Mouse (Mus musculus) frontal cortex, adult 2 months (tissue): ENCODE measurements around the gene Tmem18. TPM values are rescaled to one million over a fixed set of nuclear protein-coding genes. Genes with fewer than 3 reads are reported as not detected.

Source experiments
- DNase-seq, 2 experiments: peaks; one replicate each; pipeline ENCODE4 v3.0.0; 2022; ENCODE audit warnings: low spot score in 1 of 2; ENCODE audit errors: extremely low spot score in 1 of 2
- polyA plus RNA-seq: library from polyadenylated mRNA; depleted of rRNA; stranded (reverse); fragments of >200 nt; gene quantifications from 2 replicates; pipeline ENCODE4 v1.2.3, GENCODE M21; 2012; rRNA removed

The Tmem18 gene
- 46.5 and 49.4 TPM in 2 replicates for polyA plus RNA-seq

DNA sequence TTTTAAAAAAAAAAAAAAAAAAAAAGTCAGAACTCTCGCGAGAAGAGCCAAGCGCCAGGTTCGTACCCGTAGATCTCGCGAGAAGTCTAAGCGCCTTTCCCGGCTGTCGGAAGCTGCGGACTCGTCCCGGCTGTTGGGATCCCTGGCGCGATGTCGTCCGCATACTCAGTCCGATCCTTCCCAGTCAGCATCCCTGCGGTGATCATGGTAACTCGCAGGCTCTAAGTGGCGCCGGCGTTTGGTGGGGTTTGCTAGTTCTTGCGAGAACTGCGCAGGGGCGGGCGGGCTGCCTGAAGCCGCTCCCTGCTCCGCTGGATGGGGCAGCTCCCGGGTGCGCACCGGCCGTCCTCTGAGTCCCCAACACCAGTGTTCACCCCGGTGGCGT, at the start of gene Tmem18:
TSS of gene Tmem18 (plus strand) at position 71 of the 385 bp plus-strand sequence.
- DNase-seq = peak; percentile 69 to 85

DNA sequence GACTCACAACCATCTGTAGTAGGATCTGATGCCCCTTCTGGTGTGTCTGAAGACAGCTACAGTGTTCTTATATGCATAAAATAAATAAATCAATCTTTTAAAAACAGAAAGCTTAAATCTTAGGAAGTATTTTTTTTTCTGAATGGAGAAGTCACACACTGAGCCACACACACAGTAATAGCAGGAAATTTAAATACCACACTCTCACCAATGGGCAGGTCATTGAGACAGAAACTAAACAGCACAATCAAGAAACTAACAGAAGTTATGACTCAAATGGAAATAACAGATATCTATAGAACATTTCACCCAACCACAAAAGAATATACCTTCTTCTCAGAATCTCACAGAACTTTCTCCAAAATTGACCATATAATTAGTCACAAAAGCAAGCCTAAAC, 26.9 kb upstream of the Tmem18 start:
- DNase-seq = no peak

DNA sequence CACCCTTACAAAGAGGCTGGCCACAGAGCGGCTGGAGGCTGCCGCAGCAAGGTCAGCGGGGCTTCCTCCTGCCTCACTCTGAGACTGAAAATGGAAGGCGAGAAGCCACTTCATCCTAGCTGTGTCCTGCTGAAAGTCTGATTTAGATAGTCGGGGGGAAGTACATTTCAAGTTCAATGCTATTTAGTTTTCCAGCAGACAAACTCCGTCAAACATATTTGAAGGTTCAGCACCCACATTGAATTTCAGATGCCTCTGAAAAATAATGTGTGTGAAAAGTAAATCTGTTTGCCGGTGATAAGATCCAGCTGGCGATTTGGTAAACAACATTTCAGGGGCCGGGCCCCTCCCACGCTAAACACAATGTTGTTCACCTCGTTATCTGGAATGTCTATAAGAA, 22.8 kb upstream of the Tmem18 start:
- DNase-seq = no peak

DNA sequence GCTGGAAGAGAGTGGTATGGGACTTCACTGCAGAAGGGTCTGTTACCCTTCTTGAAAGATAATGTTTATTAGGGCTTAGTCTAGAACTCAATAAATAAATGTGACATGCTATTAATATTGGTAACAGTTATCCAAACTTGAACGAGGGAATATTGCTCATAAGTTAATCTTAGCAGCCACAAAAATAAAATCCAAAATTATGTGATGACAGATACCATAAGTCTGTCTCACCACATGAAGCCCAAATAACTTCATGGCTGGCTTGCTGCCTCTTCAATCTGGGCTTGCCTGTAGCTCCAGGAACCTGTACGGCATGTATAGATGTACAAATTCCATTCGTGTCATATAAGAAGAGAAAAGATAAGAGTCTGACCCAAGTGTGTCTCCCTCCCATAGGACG, 12.2 kb upstream of the Tmem18 start:
- DNase-seq = no peak

DNA sequence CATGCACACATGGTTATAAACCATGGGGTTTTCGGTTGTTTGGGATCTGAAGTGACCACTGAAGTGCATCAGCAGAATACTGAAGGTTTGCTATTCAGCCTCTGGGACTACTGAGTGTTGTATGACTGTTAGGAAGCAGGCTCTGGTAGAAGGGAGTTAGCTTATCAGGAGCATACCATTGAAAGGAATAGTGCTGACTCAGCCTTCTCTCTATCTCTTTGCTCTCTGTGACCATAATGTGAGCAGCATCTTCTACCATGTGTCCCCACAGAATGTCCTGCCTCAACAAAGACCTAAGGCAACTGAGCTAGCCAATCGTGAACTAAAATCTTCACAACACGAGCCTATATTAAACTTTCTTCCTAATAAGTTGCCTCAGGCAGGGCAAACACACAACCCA, 8.3 kb upstream of the Tmem18 start:
- no peak for DNase-seq

DNA sequence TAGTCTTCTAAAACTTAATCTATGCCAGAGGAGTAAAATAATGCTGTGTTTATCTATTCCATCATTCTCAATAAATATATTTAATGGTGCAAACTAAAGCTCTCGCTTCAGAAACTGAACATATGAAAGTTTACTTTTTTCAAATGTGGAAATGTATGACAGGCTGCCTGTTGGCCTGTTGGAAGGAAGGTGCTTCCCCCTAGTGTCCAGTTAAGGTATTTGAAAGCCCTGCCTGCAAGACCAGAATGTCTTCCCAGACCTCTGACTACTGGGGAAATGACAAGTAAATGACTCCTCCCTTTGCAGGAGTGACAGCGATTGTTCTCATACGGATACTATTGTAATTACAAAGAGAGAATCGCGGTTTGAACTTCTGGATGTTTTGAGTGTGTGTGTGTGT, 6.2 kb upstream of the Tmem18 start:
- peak; percentile 62 to 91 for DNase-seq

DNA sequence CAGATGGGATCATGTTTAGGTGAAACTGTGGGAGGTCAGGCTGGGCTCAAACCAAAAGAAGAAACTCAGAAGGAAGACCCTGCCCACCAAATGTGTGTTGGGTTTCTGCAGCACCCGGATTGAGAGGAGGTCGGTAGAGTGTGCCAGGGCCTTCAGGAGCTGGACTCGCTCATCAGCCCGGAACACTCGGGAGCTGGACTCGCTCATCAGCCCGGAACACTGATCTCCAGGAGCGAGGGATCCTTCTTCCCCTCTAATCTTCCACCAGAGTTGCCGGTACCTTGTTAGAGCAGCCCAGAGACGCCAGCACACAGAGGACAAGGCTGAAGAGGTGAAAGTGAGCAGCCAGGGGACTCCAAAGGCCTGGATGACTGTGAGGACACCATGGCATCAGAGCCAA, 2.9 kb upstream of the Tmem18 start:
- DNase-seq = no peak

DNA sequence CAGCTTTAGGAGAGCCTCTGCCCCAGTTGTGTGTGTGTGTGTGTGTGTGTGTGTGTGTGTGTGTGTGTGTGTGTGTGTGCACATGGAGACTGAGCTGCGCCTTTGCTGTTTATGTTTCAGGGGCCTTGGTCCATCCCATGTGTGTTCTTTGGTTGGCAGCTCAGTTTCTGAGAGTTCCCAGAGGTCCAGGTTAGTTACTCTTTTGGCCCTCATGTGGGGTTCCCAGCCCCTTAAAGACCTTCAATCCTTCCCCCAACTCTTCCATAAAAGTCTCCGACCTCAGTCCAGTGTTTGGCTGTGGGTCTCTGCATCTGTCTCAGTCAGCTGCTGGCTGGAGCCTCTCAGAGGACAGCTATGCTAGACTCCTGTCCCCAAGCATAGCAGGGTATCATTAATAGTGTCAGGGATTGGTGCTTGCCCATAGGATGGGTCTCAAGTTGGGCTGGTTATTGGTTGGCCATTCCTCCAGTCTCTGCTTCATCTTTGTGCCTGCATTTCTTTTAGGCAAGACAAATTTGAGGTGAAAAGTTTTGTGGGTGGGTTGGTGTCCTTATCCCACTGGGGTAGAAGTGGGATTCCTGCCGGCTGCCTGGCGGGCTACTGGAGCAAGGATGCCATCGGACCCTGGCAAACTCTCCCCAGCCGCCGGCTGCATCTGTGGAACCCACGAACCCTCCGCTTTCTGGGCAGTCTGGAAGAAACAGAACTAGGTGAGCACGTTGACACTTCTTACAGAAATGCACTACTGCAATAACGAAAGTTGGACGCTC, 455 bp upstream of the Tmem18 start:
- no peak for DNase-seq

DNA sequence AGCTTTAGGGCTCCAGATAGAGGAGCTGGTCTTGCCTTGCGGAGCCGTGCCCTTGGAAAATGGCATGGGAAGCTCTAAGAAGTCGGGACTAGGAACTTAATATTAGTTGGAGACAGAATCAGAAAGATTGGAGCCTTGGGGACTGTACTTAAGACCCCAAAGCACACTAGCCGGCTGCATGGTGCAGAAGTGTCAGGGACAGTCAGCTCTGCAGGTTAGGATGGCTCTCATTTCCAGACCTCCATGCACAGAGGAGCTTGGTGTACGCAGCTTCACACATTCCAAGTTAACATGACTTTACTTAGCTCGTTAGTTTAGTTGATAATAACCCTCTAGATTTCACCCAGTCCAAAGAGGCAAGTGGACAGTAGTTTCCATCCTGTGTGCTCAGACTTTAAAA, 637 bp downstream of the Tmem18 start:
- no peak for DNase-seq

DNA sequence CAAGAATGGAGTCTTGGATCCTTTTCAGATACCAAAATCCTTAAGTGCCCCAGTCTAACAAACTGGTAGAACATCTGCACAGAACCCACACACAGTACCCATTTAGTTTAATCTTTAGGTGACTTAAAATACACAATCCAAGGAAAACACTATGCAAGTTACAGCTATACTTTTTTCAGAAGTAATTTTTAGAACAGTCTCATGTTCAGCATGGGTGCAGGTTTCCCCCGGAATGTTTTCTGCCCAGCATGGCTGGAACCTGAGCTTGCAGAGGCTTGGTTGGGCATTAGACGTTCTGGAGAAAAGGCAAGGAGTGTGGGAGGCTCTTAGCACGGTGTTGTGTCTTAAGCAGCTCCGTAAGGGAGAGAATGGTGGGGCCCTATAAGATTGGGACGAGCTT, 7.6 kb downstream of the Tmem18 start:
- DNase-seq = no peak

DNA sequence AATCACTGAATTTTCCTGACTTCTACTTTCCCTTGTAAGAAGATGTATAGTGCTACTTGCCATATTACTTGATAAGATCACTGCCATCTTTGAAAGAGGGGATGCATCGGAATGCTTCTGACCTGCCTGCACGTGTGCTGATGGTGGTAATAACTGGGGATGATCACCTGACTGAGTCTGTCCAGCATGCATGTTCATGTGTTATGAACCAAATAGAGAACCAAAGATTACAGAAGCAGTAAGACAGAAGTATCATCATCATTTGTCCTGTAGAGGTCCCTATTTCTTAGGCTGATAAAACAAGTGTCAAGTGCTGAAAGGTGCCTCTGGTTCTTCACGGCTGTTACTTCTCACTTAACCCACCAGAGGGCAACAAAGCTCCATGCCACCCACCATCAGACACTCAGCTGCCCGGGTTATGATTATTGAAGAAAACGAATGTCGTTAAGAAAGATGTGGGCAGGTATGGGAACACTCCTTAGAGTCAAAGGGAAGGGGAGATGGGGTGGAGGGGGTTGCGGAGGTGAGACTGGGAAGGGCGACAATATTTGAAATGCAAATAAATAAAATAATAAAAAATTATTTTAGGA, 12.7 kb downstream of the Tmem18 start:
- DNase-seq = peak; percentile 24 to 81

DNA sequence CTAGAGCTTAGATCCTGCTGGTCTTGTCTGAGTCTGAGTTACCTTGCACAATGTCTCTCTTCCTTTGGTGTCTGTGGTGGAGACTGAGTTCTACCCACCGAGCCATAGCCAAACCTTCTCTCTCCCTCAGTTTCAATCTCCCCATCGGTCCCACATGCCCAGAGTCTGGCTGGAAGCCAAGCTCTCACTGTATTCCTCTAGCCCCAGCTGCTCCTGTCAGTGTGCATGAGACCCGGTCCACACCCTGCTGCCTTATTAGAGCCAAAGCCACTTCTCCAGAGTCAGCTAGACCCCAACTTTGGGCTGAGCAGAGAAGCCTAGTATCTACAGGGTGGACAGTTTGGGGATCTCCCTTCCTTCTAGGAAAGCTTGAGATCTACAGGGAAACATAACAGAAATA, 14.7 kb downstream of the Tmem18 start:
- DNase-seq = no peak

DNA sequence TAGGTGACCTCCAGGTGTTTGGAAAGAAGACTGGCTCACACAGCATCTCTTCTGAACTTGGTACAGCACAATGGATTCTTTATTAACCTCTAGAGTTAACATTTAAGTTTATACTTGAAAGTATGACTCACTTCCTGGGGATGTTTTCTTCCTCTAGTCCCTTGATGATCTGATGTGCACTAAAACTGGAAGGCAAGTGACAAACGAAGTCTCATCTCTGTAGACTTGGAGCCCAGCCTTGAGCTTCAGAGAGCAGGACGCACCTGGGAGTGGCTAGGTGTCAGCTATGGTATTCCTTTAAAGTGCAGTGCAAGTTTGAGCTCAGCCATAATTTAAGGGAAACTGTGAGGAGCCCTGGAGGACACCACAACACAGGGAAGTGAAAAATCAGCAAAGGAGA, 15.2 kb downstream of the Tmem18 start:
- DNase-seq = no peak

DNA sequence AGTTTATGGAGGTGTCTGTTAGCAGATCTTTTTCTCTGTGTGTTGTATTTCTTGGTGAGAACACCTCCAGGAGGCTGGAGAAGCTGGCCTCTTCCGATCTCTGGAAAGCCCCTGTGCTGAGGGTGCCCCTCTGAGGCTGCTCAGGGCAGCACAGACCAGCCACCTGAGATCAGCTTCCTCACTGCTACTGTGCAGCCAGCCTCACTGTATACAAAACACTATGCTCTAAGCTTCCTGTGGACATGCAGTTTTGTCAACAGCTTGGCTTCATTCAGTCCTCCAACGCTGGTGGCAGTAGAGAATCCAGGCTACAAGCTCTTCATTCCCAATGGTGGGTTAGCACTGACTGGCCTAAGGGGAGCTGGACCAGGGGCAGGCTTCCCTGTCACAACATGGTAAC, 15.8 kb downstream of the Tmem18 start:
- no peak for DNase-seq

DNA sequence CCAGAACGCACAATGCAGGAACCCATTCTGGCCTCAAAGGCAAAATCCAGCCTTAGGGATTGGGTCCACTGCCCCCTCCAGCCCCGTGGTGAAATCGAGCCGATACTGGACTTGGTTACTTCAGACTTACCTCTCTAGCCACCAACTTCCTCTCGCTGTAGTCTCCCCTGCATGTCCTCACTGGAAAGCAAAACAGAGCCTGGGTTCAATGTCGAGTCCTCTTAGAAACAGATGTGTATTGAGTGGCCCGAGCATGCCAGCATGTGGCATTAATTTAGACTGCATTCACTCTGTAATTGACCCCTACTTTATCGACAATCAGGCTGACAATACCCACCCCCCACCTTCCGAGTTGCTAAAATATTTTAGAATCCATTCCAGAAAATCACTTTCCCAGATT, 19.8 kb downstream of the Tmem18 start:
- DNase-seq = no peak

DNA sequence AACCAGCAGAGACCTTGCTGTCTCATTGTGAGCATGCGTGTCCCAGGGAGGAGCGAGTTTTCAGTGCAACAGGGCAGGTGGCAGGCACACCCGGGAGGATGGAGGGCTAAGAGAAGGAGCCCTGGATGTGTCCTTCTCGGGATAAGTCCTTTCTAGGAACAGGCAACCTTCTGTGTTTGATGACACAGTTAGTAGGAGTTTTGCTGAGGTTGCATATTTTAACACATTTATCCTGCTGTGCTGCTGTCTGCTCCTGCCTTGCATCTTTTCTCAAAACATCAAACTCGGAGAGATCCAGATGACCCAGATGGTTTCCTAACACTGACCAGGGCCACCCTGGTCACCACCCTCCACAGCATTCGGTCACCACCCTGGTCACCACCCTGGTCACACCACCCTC, 20.6 kb downstream of the Tmem18 start:
- no peak for DNase-seq

DNA sequence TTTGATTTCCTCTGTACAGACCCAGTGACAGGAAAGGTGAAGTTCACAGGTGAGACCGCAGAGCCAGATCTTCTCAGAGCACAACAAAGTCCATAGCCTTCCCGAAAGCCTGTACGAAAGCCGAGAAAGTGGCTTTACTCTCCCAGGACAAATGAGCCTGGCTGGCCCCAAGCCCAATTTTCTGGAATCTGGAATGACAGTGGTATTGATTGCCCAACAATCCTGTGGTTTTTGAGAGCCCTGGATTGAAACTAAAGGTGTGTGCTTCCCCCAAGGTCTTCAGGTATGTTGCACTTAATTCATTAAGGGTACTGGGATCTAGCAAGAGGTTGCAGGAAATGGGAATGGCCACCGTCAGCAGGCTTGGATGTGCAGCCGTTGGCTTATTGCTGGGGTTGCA, 21.7 kb downstream of the Tmem18 start:
- no peak for DNase-seq

DNA sequence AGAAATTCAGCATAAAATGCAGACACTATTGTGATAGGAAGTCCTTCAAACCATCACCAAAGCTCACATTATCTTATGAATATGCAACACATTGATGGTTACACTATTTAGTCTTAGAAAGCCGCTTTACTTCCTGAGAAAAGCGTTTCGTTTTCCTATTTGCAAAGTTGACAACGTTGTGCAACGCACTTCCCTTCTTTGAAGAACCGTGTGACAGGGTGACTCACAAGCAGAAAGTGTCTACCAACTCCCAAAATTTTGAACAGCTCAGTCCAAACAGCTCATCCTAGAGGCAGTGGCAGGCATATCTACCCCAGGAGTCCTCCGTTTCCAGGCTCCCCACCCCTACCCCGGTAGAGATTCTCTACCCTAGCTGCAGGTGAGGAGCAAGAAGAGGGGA, 22.5 kb downstream of the Tmem18 start:
- DNase-seq = no peak

DNA sequence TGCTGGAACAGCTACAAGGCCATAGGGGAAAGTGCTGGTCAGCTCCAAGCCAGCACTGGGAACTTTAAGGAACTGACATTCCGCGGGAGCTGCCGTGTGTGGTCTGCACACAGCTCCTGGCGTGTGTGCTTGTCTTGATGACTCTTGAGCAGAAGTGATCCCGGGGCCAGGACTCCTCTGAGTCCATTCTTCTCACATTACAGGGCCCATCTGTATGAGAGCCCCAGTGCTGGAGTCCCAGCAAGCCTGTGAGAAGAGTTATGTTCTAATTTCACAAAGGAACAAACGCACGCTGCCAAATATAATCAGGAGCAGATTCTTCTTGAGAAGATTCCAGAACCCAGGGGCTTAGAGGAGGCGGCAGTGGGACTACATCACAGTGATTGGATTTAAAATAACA, 34.2 kb downstream of the Tmem18 start:
- DNase-seq = peak in 1 of 2 experiments; percentile 16

DNA sequence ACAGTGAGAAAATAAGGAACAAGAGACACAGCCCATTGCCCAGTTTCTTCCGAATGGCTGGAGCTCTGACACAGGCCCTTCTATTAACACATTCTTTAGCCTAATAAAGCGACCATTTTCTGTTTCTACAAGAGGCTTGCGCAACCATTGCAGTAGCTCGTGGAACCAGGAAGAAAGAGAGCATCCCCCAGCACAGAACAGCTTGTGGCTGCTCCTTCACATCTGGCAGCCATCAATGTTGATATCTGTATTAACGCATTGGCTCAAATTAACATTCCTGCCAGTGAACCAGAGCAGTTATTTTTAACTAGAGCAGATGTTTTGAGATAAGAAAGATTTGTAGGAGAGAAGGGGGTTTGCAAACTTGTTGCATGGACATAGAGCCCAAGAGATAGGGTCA, 44.2 kb downstream of the Tmem18 start:
- DNase-seq = no peak

DNA sequence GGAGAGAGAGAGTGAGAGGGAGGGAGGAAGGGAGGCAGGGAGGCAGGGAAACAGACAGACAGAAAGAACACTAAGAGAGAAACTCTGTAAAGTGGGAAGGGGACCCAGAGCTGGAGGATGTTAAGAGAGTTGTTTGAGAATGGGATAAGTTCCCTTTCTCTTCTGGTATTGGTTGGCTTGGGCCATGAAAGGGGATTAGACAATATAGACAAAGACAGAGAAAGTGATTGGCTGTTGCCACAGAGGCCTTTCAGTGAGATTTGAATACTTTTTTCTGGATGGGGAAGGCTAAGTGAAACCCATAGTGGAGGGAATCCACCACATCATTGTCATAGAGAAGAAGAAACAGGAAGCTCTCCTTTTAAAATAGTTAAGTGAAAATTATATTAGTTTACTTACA, 50.3 kb downstream of the Tmem18 start:
- no peak for DNase-seq
